Mouse (Mus musculus) kidney, adult 2 months (tissue): ENCODE data around the gene Mrps22. TPM values are rescaled to one million over a fixed set of nuclear protein-coding genes. Genes with fewer than 3 reads are reported as not detected.
A peak's percentile ranks its signal among the peaks of the same experiment; 100 is the strongest.

Experiments
- DNase-seq: peaks from one replicate; pipeline ENCODE4 v3.0.0; 2021
- H3K27ac ChIP-seq: fragments of 200-500 bp; 2 replicates; pipeline ENCODE4 v1.5.1; 2012; ENCODE audit warnings: low read depth, low read length, control low read depth, inconsistent platforms; ENCODE audit not compliant: insufficient read depth
- H3K27me3 ChIP-seq: fragments of 200-500 bp; replicated peaks from 2 replicates; pipeline ENCODE4 v1.6.1; 2012; ENCODE audit warnings: mild to moderate bottlenecking, moderate library complexity, low read length, inconsistent platforms; ENCODE audit not compliant: control insufficient read depth, insufficient read depth
- H3K36me3 ChIP-seq: fragments of 200-500 bp; 2 replicates; pipeline ENCODE4 v1.6.1; 2012; ENCODE audit warnings: mild to moderate bottlenecking, moderate library complexity, low read length, inconsistent platforms; ENCODE audit not compliant: control insufficient read depth, insufficient read depth
- H3K4me1 ChIP-seq: fragments of 200-500 bp; 2 replicates; pipeline ENCODE4 v1.6.1; 2011; ENCODE audit warnings: low read length; ENCODE audit not compliant: control insufficient read depth, insufficient read depth
- H3K4me3 ChIP-seq: fragments of 200-500 bp; 2 replicates; pipeline ENCODE4 v1.5.1; 2011; ENCODE audit warnings: mild to moderate bottlenecking, low read depth, low read length, control low read depth; ENCODE audit not compliant: insufficient read depth
- CTCF ChIP-seq: fragments of 200-500 bp; conservative IDR thresholded peaks from 2 replicates; pipeline ENCODE4 v1.5.1; 2011; ENCODE audit warnings: low read depth, mild to moderate bottlenecking, control low read depth, low read length, moderate library complexity, mixed read lengths; ENCODE audit not compliant: insufficient read depth, insufficient read length
- POLR2A ChIP-seq: fragments of 200-500 bp; IDR thresholded peaks from one replicate; pipeline ENCODE4 v1.6.1; 2011; ENCODE audit warnings: low read depth, low read length, control low read depth
- WGBS: fragments of 180-500 bp; shearing (Covaris S2); methylation state at CpG from one replicate; pipeline ENCODE4 v1.1.7; 2018; 5-methylcytosine and 5-hydroxymethylcytosine counted together
- polyA plus RNA-seq: library from polyadenylated mRNA; depleted of rRNA; stranded (reverse); fragments of >200 nt; gene quantifications from 2 replicates; pipeline ENCODE4 v1.2.3, GENCODE M21; 2012; rRNA removed

The Mrps22 gene
- 19.7 and 22.4 TPM in 2 replicates for polyA plus RNA-seq

GRCm38 (mm10) chr9:98601156-98601836 lies at the start of gene Mrps22:
TSS of gene Mrps22 (minus strand) at chr9:98601660.
- H3K36me3 ChIP-seq: no peaks in the 10 kb centered on the region
- TF ChIP-seq POLR2A (peak; percentile 85), CTCF (no peak)
- no peak within 1 kb of the TSS for H3K27ac ChIP-seq
- WGBS: under 1% methylated on average over 44 of the region's 44 CpGs
- H3K4me1 ChIP-seq: peaks cover 5% of the 10 kb centered on the region; the same call in 1 of the 2 replicates
- no peaks in the 10 kb centered on the region for H3K27me3 ChIP-seq
- H3K4me3 ChIP-seq: peak within 1 kb of the TSS; percentile 90
- DNase-seq: peak; percentile 89

DNA sequence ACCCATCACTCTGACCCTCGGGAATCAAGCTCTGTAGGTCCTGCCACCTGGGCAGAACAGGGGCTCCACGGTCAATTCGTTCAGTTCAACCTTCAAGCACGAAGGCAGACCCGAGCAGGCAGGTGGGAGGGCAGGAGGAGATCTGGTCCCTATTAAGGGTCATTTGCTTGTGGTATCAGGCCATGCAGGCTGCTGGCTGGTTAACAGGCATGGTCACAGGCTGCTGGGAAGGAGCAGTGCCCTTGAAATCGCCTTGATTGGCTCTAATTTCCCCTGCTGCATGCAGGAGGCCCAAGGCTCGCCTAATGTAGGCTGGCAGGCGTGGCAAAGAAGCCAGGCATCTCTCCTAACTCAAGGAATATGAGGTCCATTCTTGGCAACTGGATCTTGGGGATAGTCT lies 49.1 kb upstream of the Mrps22 start:
- Histone ChIP-seq H3K4me3 (no peak overlapping the region), H3K36me3 (no peaks in the 10 kb centered on the region), H3K27ac (no peak overlapping the region), H3K4me1 (no peaks in the 10 kb centered on the region), H3K27me3 (no peaks in the 10 kb centered on the region)
- TF ChIP-seq CTCF (no peak), POLR2A (no peak)
- 45% methylated on average over 8 of the region's 8 CpGs for WGBS
- no peak for DNase-seq

- Histone ChIP-seq H3K36me3 (no peaks in the 10 kb centered on the region), H3K4me1 (no peaks in the 10 kb centered on the region), H3K27me3 (no peaks in the 10 kb centered on the region), H3K4me3 (no peak overlapping the region), H3K27ac (no peak overlapping the region)
- WGBS: 50% methylated on average over 12 of the region's 12 CpGs
- no peak for DNase-seq
- TF ChIP-seq CTCF (no peak), POLR2A (no peak)
Measured at GRCm38 (mm10) chr9:98647418-98647817, 46.0 kb upstream of the Mrps22 start.

DNA sequence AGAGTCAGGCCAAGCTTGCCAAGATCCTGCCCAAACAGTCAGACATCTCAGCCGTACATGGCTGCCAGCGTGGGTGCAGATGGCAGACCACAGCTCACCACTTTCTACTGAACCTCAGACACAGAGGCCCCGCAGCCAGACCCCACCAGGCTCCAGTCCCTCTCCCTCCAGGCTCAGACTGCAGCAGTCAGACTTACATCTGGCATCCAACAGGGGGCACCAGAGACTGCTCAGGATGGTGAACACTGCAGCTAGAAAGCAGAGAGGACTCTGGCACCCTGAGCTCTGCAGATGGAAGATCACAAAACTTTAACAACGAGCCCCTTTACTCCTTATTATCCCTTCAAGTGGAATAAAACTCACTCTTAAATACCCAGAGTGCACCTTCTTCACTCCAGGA lies 44.3 kb upstream of the Mrps22 start:
- no peaks in the 10 kb centered on the region for H3K27me3 ChIP-seq
- peak; percentile 55 for DNase-seq
- no peaks in the 10 kb centered on the region for H3K36me3 ChIP-seq
- H3K4me3 ChIP-seq: no peak overlapping the region
- 13% methylated on average over 4 of the region's 4 CpGs for WGBS
- no peak for TF ChIP-seq POLR2A
- TF ChIP-seq CTCF: peak; percentile 94
- H3K27ac ChIP-seq: no peak overlapping the region
- no peaks in the 10 kb centered on the region for H3K4me1 ChIP-seq

DNA sequence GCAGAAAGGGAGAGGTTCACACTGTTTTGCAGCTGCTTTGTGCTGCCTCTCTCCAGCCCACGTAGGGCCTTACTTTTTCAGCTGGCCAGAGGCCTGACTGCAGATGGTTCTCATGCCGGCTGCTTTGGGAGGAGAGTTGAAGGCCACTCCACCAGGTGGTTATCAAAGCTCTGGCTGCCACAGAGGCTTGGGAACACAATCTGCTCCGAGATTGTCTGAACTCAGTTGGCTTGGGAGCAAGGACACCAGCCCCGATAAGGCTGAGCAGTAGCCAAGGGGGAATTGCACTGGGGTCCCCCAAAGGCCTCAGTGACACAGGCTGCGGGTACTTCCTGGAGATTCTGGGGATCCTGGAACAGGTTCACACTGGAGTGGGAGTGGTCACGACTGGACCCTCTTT lies 40.7 kb upstream of the Mrps22 start:
- no peak for TF ChIP-seq CTCF
- TF ChIP-seq POLR2A: no peak
- Histone ChIP-seq H3K36me3 (no peaks in the 10 kb centered on the region), H3K4me3 (no peak overlapping the region), H3K27me3 (no peaks in the 10 kb centered on the region), H3K27ac (no peak overlapping the region), H3K4me1 (no peaks in the 10 kb centered on the region)
- DNase-seq: no peak
- 81% methylated on average over 6 of the region's 6 CpGs for WGBS

DNA sequence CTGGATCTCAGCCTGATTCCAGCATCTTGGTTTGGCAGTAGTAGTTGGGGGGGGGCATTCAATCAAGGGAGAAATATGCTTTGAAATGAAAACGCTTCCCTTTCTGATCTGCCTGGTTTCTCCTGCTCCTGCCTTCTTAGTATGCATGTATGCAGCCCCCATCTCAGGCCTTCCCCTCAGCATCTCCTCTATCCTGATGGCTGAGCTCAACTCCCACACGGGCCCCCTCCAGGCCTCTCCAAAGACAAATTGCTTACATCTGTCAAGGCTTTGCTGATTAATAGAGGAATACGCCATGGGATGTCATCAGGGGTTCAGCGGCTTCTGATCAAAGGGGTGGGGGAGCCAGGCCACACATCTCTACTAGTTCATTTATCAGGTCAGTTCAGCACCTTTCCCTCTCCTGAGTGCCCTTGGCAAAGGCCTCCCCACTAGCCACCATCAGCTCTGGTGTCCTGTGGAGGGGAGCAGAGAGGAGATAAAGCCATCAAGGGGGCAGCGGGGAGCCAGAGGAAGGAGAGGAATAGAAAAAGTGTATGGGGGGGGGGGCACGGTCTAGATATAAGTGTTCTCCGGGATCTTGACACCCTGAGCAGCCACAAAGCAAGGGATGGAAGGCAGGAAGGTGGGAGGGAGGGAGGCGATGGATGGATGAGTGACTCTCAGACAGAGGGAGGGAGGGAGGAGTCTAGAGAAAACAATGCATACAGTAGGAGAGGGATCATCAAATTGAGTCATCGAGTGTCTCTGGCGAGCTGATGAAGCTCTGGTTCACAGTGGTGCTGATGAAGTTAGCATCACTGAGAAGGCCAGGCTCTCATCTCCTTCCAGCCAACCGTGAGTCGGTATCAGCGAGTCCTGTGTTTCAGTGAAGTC lies 32.1 kb upstream of the Mrps22 start:
- TF ChIP-seq POLR2A (no peak), CTCF (no peak)
- 35% methylated on average over 13 of the region's 13 CpGs for WGBS

DNA sequence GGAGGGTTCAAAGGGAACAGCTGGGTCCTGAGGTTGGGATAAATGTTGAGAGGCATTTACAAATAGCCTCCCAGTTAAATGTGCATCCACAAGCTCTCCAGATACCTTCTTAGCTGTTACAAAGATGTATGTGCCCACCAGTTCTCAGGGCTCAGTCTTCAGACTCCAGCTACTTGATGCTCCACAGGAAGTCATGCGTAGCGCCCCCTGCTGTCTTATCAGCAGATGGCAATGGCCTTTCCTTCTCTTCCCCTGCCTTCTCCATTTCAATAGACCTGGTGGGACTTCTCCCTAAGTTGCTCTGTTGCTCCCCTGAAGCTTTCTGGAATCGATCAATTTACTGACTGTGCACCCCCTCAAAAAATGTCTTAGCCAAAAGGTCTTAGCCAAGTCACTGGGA lies 27.0 kb upstream of the Mrps22 start:
- H3K4me3 ChIP-seq: no peak overlapping the region
- WGBS: 42% methylated on average over 3 of the region's 3 CpGs
- no peaks in the 10 kb centered on the region for H3K4me1 ChIP-seq
- TF ChIP-seq POLR2A (no peak), CTCF (peak; percentile 42)
- H3K36me3 ChIP-seq: no peaks in the 10 kb centered on the region
- no peak overlapping the region for H3K27ac ChIP-seq
- no peak for DNase-seq
- H3K27me3 ChIP-seq: no peaks in the 10 kb centered on the region

More for the DNA sequence above, 32.1 kb upstream of the Mrps22 start:
- no peaks in the 10 kb centered on the region for H3K36me3 ChIP-seq
- no peaks in the 10 kb centered on the region for H3K4me1 ChIP-seq
- no peak for DNase-seq
- no peak overlapping the region for H3K4me3 ChIP-seq
- no peaks in the 10 kb centered on the region for H3K27me3 ChIP-seq
- H3K27ac ChIP-seq: no peak overlapping the region
